Mouse (Mus musculus) spleen, adult 2 months (tissue): ENCODE measurements around the gene Med29. TPM values are rescaled to one million over a fixed set of nuclear protein-coding genes. Genes with fewer than 3 reads are reported as not detected.

Experiments used
- DNase-seq, 2 experiments: peaks; one replicate each; pipeline versions ENCODE4 v3.0.0 to v3.0.0-alpha.2; 2012 to 2021; ENCODE audit warnings: low spot score in 2 of 2, low read depth in 1 of 2
- H3K27ac ChIP-seq: fragments of 200-500 bp; 2 replicates; pipeline ENCODE4 v1.5.1; 2012; ENCODE audit warnings: low read length, inconsistent platforms; ENCODE audit not compliant: insufficient read depth
- H3K27me3 ChIP-seq: fragments of 200-500 bp; 2 replicates; pipeline ENCODE4 v1.6.1; 2012; ENCODE audit warnings: mild to moderate bottlenecking, moderate library complexity, low read length, inconsistent platforms; ENCODE audit not compliant: control insufficient read depth, insufficient read depth
- H3K36me3 ChIP-seq: fragments of 200-500 bp; 2 replicates; pipeline ENCODE4 v1.6.1; 2012; ENCODE audit warnings: mild to moderate bottlenecking, low read length, inconsistent platforms; ENCODE audit not compliant: control insufficient read depth, insufficient read depth
- H3K4me1 ChIP-seq: fragments of 200-500 bp; 2 replicates; pipeline ENCODE4 v1.6.1; 2011; ENCODE audit warnings: inconsistent platforms; ENCODE audit not compliant: control insufficient read depth, insufficient read depth, insufficient read length
- H3K4me3 ChIP-seq: fragments of 200-500 bp; 2 replicates; pipeline ENCODE4 v1.5.1; 2011; ENCODE audit warnings: mild to moderate bottlenecking, inconsistent platforms; ENCODE audit not compliant: insufficient read depth, insufficient read length; ENCODE audit errors: extremely low read depth
- CTCF ChIP-seq: fragments of 200-500 bp; IDR thresholded peaks from 2 replicates; pipeline ENCODE4 v1.5.1; 2011; ENCODE audit warnings: mild to moderate bottlenecking, inconsistent platforms; ENCODE audit not compliant: insufficient read depth, insufficient read length, insufficient replicate concordance; ENCODE audit errors: extremely low read depth
- POLR2A ChIP-seq: fragments of 200-500 bp; IDR thresholded peaks from 2 replicates; pipeline ENCODE4 v1.6.1; 2011; ENCODE audit warnings: low read depth, low read length, inconsistent platforms
- WGBS: fragments of 180-500 bp; shearing (Covaris S2); methylation state at CpG from one replicate; pipeline ENCODE4 v1.1.7; 2018; 5-methylcytosine and 5-hydroxymethylcytosine counted together
- polyA plus RNA-seq: library from polyadenylated mRNA; depleted of rRNA; stranded (reverse); fragments of >200 nt; gene quantifications from 2 replicates; pipeline ENCODE4 v1.2.3, GENCODE M21; 2012

The Med29 gene
- polyA plus RNA-seq, 1 experiment: 26.6 TPM

DNA sequence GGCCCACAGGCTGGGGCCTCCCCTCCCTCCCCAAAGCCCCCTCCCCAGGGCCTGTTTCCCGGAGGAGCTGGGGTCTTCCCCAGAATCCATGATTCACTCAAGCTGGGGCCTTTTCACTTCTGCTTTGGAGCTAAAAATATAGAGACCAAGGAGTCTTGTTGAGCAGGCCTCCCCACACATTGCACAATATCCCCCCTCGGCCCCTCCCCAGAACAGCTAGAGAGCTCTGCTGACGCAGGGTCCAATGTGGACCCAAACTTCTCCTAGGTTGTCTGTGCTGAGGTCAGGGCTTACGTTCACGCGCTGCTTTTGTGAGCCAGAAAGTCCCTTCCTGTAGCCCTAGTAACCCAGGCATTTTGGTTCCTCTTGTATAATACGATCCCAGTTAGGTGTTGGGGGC is 6.5 kb downstream of the Med29 start:
- H3K36me3 ChIP-seq: peaks cover 6% of the 10 kb centered on the region
- 36% methylated on average over 7 of the region's 7 CpGs for WGBS
- no peak overlapping the region for H3K4me3 ChIP-seq
- TF ChIP-seq POLR2A (no peak), CTCF (no peak)
- peak in 1 of 2 experiments; percentile 45 for DNase-seq
- H3K4me1 ChIP-seq: peaks cover 35% of the 10 kb centered on the region
- H3K27ac ChIP-seq: peak overlapping the region; percentile 86
- H3K27me3 ChIP-seq: no peaks in the 10 kb centered on the region

DNA sequence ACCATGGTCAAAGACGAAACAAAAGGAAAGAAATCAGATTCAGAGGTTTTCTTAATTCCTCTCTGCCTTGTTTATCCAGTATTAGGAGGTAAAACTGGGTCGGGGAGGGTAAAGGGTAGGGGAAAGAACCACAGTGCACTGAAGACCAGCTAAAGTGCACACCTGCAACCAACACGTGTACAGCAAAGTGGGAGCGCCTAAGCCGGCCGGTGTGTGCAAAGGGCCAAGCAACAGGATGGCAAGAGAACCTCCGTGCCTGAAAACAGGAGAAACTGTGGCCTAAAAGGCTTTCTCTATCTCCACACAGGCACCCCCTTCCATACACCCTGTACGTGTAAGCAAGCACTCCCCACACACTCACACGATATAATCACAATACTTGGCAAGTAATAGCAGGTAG is 7.3 kb downstream of the Med29 start:
- TF ChIP-seq CTCF: no peak
- no peak for TF ChIP-seq POLR2A
- Histone ChIP-seq H3K36me3 (peaks cover 4% of the 10 kb centered on the region), H3K4me3 (no peak overlapping the region), H3K4me1 (peaks cover 35% of the 10 kb centered on the region), H3K27me3 (no peaks in the 10 kb centered on the region), H3K27ac (peak overlapping the region; percentile 86)
- no peak for DNase-seq
- WGBS: 66% methylated on average over 9 of the region's 9 CpGs

DNA sequence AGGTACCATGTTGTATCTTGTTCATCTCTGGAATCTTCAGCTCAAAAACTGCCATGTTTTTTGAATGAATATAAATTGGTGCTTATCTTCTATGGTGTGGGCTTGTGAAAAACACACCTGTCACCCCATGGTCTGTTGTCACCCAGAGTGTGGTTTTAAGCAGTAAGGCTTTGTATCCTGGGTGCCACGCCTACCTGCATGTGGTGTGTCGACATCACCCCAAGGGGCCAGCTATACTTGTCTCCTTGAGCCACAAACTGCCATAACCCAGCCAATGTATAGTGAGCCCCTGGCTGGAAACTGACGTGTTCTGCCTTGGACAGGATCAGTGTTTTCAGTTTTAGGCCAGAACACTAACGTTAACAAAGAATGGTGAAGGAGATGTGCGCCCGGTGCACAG is 8.3 kb downstream of the Med29 start:
- DNase-seq: peak; percentile 47 to 56
- 25% methylated on average over 6 of the region's 6 CpGs for WGBS
- Histone ChIP-seq H3K36me3 (peaks cover 2% of the 10 kb centered on the region), H3K4me1 (peaks cover 35% of the 10 kb centered on the region), H3K27ac (peak overlapping the region; percentile 97), H3K4me3 (no peak overlapping the region), H3K27me3 (no peaks in the 10 kb centered on the region)
- TF ChIP-seq POLR2A: no peak; the same call in 1 of the 2 replicates
- no peak for TF ChIP-seq CTCF

DNA sequence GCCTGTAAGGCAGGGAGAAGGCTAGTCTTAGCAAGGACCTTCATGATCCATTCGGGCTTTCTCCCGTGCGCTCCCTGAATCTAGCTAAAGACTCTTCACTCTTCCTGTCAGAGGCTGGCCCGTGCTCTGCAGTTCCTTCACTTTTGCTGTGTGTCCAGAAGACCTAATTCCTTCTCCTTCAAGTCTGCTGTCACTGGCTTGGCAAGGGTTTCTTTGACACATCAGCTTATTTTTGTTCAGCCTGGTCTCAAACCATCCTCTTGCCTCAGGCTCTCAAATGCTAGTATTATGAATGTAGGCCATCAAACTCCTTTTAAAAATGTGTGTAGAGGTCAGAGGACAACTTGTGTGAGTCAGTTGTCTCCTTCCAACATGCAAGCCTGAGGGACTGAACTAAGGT is 8.9 kb downstream of the Med29 start:
- H3K36me3 ChIP-seq: no peaks in the 10 kb centered on the region; the same call in 1 of the 2 replicates
- H3K4me1 ChIP-seq: peaks cover 35% of the 10 kb centered on the region
- 51% methylated on average over 4 of the region's 4 CpGs for WGBS
- TF ChIP-seq POLR2A (no peak), CTCF (no peak)
- no peak for DNase-seq
- peak overlapping the region; percentile 19; the same call in 1 of the 2 replicates for H3K4me3 ChIP-seq
- no peaks in the 10 kb centered on the region for H3K27me3 ChIP-seq
- peak overlapping the region; percentile 97 for H3K27ac ChIP-seq

DNA sequence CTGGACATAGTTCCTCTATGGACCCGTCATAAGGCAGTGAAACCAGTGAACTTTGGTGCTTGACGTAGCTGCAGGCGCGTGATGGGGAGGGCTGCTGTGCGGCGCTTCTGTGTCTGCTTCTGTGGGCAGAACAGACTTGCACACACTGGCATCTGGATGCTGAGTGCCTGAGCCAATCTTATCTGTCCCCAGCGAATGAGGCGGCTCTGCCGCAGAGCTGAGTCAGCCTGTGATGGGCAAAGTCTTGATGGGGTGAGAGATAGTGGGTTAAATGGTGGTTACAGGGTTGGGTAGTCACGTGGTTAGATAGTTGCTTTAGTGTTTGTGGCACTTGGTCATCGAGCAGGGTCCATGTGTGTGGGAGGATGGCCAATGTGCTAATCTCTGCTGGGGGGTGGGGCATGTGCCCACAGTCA is 9.5 kb downstream of the Med29 start:
- H3K4me3 ChIP-seq: peak overlapping the region; percentile 19
- 2% methylated on average over 11 of the region's 11 CpGs for WGBS
- peaks cover 35% of the 10 kb centered on the region for H3K4me1 ChIP-seq

DNA sequence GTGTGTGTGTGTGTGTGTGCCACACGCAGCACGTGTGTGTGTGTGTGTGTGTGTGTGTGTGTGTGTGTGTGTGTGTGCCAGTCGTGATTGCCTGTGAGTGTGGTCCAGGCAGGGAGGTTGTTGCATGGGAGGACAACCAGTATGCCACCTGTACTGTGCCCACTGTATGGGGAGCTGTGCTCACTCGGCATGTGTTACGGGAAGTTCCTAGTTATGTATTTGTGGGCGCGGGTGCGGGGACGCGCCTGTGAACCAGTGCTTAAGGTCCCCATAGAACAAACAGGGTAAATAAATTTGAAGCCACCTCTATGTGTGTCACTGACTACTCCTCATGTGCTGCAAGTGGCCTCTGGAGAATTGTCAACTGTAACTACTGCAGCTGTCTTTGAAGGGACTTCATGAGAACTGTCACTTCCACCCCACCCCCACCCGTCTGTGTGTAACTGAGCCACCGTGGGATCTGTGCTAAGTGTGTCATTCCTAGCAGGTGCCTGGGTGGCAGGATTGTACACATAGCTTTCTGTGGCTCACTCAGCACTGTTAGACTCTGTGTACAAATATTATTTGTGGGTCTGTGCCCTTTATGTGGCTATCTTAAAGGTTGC is 10.1 kb downstream of the Med29 start:
- TF ChIP-seq CTCF (no peak), POLR2A (no peak)
- H3K4me1 ChIP-seq: peaks cover 35% of the 10 kb centered on the region
- DNase-seq: peak; percentile 66 to 83
- peak overlapping the region; percentile 19; the same call in 1 of the 2 replicates for H3K4me3 ChIP-seq
- peaks cover 9% of the 10 kb centered on the region for H3K36me3 ChIP-seq
- no peaks in the 10 kb centered on the region for H3K27me3 ChIP-seq
- 2% methylated on average over 10 of the region's 12 CpGs for WGBS
- peak overlapping the region; percentile 97 for H3K27ac ChIP-seq

More for the DNA sequence above, 9.5 kb downstream of the Med29 start:
- peak; percentile 70 to 90 for DNase-seq
- H3K36me3 ChIP-seq: peaks cover 4% of the 10 kb centered on the region
- TF ChIP-seq CTCF: no peak
- TF ChIP-seq POLR2A: peak; percentile 67
- H3K27ac ChIP-seq: peak overlapping the region; percentile 97
- H3K27me3 ChIP-seq: no peaks in the 10 kb centered on the region

DNA sequence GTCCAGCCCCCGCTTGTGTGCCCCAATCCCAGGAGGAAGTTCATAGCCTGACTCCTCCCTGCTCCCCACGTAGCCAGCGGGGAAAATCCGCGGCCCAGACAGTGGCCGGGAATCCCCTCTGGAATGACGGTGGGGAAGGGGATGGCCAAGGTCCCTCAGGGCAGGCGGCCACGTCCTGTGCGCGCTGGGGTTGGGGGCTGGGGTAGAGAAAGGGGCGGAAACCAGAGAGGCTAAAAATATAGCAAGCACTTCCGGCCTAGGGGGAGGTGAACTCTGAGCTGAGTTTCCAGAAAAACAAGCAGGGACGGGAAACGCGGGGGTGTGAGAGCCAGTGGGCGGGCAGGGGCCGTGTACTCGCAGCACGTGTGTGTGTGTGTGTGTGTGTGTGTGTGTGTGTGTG is 10.6 kb downstream of the Med29 start:
- Histone ChIP-seq H3K4me1 (peaks cover 35% of the 10 kb centered on the region), H3K27me3 (no peaks in the 10 kb centered on the region), H3K27ac (peak overlapping the region; percentile 99), H3K36me3 (peaks cover 14% of the 10 kb centered on the region), H3K4me3 (peak overlapping the region; percentile 55)
- TF ChIP-seq POLR2A (peak; percentile 45; the same call in 1 of the 2 replicates), CTCF (no peak)
- under 1% methylated on average over 20 of the region's 20 CpGs for WGBS
- DNase-seq: peak; percentile 93 to 94
